Mouse (Mus musculus) embryonic facial prominence, embryonic 10.5 days (tissue): ENCODE measurements at regions not wholly inside any gene's neighbourhood (a gene's known extent, or its start where the extent isn't known, plus 50 kb on each side); places are given as distances from the start of the nearest gene placed in this dataset.
"Not testable (repeated sequence)": the region's sequence is repeated elsewhere in the genome, so short reads cannot be mapped to it uniquely, and the experiment has no call there.

Experiments
- DNase-seq: peaks from one replicate; pipeline ENCODE4 v3.0.0-alpha.2; 2017; ENCODE audit warnings: low spot score
- H3K27ac ChIP-seq: fragments of 300-500 bp; sonication (generic); replicated peaks from 2 replicates; pipeline ENCODE4 v1.5.1; 2016; ENCODE audit warnings: mild to moderate bottlenecking
- H3K27me3 ChIP-seq: fragments of 300-500 bp; sonication (generic); replicated peaks from 2 replicates; pipeline ENCODE4 v1.6.1; 2016; ENCODE audit warnings: low read depth, mild to moderate bottlenecking; ENCODE audit not compliant: poor library complexity, severe bottlenecking
- H3K36me3 ChIP-seq: fragments of 300-500 bp; sonication (generic); replicated peaks from 2 replicates; pipeline ENCODE4 v1.6.1; 2016; ENCODE audit warnings: mild to moderate bottlenecking, moderate library complexity
- H3K4me1 ChIP-seq: fragments of 300-500 bp; sonication (generic); 2 replicates; pipeline ENCODE4 v1.6.1; 2016
- H3K4me3 ChIP-seq: fragments of 300-500 bp; sonication (generic); 2 replicates; pipeline ENCODE4 v1.5.1; 2016; ENCODE audit warnings: mild to moderate bottlenecking, moderate library complexity
- H3K9me3 ChIP-seq: fragments of 300-500 bp; sonication (generic); 2 replicates; pipeline ENCODE4 v1.6.1; 2016; ENCODE audit warnings: mild to moderate bottlenecking
- WGBS: fragments of 180-500 bp; shearing (Covaris S2); methylation state at CpG from one replicate; pipeline ENCODE4 v1.1.7; 2016; 5-methylcytosine and 5-hydroxymethylcytosine counted together

DNA sequence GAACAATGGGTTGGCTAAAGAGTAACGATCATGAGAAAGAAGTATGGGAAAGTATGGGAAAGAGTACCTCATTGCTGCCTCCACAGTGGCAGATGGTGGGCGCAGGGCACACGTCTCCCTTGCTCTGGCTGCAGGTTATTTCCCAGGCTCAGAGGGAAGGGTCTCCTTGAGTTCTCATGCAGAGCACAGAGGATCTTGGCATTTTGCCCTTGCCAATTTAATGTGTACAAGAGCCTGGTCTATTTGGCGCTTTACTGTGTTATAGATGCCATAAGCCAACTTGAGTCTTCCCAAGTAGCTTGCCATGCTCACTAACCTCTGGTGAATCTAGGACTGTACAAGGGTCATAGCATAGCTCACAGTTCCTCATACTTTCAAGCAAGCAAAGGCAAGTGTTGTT lies 296.7 kb upstream of the Rnf219 start:
- no peaks in the 10 kb centered on the region for H3K4me1 ChIP-seq
- no peaks in the 10 kb centered on the region for H3K27me3 ChIP-seq
- H3K4me3 ChIP-seq: no peak overlapping the region
- H3K27ac ChIP-seq: no peak overlapping the region
- DNase-seq: no peak
- WGBS: 89% methylated on average over 4 of the region's 4 CpGs
- no peaks in the 10 kb centered on the region for H3K9me3 ChIP-seq
- H3K36me3 ChIP-seq: no peaks in the 10 kb centered on the region

DNA sequence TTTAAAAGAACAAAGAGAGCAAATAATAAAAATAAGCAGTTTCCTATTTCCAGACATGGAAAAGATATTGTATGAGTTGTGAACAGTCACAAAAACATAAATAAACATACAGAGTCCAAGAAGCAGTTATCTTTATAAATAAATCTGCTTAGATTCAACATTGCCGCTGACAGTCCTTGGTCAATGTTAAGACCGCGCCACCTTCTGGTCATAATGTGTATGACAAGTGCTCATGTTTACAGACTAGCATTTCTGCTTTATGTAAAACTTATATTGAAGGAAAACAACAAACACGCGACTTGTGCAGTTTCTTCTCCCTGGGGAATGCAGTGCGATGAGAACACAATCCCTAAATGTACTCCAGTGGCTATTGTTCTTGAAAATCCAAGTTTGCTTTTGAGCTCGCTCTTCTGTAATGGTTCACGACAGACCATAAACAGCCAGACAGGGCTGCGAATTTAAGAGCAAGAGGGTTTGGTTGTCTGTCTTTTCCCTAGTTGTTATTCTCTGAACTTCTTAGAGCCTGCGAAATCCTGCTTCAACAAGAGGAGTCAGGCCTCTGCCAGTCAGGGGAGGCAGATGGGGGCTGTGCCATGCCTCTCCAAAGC lies 291.6 kb upstream of the Rnf219 start:
- no peaks in the 10 kb centered on the region for H3K27me3 ChIP-seq
- H3K27ac ChIP-seq: no peak overlapping the region
- H3K9me3 ChIP-seq: no peaks in the 10 kb centered on the region
- H3K4me1 ChIP-seq: no peaks in the 10 kb centered on the region
- H3K36me3 ChIP-seq: no peaks in the 10 kb centered on the region
- WGBS: 37% methylated on average over 10 of the region's 10 CpGs
- H3K4me3 ChIP-seq: no peak overlapping the region
- peak; percentile 70 for DNase-seq

DNA sequence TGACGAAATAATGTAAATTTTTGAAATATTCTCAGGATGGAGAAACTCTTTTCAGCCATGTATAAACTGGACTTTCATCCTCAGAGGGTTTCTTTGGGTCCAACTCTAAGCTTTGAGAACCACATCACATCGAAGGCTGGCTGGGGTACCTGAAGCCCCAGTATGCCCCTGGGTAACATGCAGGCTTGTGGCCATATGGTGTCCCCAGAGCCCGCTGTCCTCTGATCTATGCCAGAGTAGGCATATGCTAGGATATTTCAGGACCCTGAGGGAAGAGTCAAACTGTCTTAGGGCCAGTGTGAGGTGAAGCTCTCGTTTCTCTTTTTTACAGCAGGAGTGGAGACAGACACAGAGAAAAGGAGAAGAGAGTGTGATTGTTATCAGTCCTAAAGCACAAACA lies 289.6 kb upstream of the Rnf219 start:
- Histone ChIP-seq H3K27ac (no peak overlapping the region), H3K27me3 (no peaks in the 10 kb centered on the region), H3K4me3 (no peak overlapping the region), H3K9me3 (no peaks in the 10 kb centered on the region), H3K36me3 (no peaks in the 10 kb centered on the region), H3K4me1 (no peaks in the 10 kb centered on the region)
- DNase-seq: no peak
- WGBS: 83% methylated on average over 4 of the region's 4 CpGs

DNA sequence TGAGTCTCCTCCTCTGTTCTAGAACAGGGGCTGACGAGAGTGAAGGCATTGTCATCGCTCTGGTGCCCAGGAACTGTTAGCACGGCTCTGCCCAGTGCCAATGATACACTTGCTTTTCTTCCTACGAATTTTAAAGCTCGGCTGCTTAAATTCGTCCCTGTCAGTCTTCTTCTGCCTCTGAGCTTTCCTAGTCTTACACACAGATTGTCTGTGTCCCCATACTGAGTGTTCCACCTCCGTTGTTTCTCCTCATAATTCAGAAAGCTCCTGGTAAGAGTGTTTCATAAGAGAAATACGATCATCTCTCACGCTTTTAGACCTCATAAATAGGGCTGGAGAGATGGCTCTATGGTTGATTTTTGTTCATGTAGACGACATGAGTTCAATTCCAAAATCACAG lies 282.9 kb upstream of the Rnf219 start:
- Histone ChIP-seq H3K36me3 (no peaks in the 10 kb centered on the region), H3K4me3 (no peak overlapping the region), H3K4me1 (no peaks in the 10 kb centered on the region), H3K27me3 (no peaks in the 10 kb centered on the region), H3K9me3 (no peaks in the 10 kb centered on the region), H3K27ac (no peak overlapping the region)
- 88% methylated on average over 10 of the region's 10 CpGs for WGBS
- no peak for DNase-seq

DNA sequence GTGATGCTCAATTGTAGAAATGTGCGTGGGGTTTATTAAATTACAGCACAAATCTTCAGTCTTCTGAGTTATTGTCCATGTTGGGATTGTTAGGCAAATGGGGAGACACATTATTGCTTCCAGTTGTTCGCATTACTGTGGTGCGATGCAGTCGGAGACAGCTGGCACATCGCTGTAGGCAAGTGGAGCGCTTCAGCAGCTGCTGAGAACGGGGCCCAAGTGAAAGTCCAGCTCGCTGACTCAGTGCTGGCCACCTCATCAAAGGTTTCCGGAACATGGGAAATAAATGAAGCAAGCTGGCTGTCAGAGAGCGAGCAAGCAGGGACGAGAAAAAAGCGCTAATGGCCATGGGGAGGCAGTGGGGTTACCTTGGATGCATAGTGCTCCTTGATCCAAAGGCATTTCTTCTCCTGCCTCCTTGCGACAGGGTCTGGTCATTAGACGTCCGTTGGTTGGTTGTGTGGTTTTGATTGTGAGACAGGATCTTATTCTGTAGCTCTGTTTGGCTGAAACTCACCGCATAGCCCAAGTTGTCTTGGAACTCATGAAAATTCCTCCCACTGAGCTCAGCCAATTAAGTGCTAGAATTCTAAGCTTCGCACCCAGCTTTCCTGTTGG lies 274.0 kb upstream of the Rnf219 start:
- Histone ChIP-seq H3K9me3 (no peaks in the 10 kb centered on the region), H3K4me3 (no peak overlapping the region), H3K27me3 (no peaks in the 10 kb centered on the region), H3K36me3 (no peaks in the 10 kb centered on the region), H3K27ac (no peak overlapping the region), H3K4me1 (0 out of 2 replicates have a peak, but pooled peaks cover 8% of the 10 kb centered on the region)
- DNase-seq: peak; percentile 17
- 78% methylated on average over 17 of the region's 17 CpGs for WGBS

DNA sequence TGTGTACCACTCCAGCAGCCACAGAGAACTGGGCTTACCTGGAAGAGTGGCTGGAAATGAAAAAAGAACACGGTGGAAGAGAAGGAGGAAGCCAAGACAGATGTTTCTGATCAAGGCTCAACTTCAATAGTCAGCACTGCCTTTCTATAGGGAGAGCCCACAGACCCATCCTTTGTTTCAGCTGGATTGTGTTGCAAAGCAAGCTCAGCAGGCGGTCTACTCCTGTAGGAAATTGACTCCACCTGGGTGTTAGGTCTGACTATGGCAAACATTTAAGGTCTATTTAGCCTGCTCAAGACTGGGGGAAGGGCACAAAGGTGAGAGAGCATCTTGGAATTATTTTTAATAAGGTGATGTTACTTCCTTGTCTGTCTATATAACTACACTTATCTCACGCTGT lies 266.9 kb upstream of the Rnf219 start:
- no peak overlapping the region for H3K4me3 ChIP-seq
- H3K36me3 ChIP-seq: no peaks in the 10 kb centered on the region
- H3K4me1 ChIP-seq: peaks cover 20% of the 10 kb centered on the region
- no peaks in the 10 kb centered on the region for H3K27me3 ChIP-seq
- DNase-seq: peak; percentile 44
- no peaks in the 10 kb centered on the region for H3K9me3 ChIP-seq
- no peak overlapping the region; the same call in 1 of the 2 replicates for H3K27ac ChIP-seq
- 15% methylated on average over 3 of the region's 3 CpGs for WGBS

DNA sequence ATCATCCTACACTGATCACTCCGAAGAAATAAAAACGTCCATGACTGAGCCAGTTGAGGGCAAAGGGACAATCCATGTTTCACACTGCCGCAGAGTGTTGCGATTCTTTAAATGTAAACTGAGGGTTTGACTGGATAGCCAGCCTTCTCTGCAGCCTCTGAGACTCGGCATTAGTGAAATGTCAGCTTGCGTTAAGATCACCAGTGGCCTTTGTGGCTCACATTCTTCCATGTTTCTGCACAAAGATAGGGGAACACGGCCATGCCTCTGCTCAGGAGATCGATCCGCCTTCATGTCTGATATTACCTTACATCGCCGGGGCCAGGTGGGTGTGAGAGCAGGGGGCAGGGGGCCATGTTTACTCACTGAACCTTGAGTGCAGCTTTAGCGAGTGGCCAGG lies 262.6 kb upstream of the Rnf219 start:
- no peaks in the 10 kb centered on the region for H3K9me3 ChIP-seq
- 68% methylated on average over 12 of the region's 12 CpGs for WGBS
- H3K4me3 ChIP-seq: no peak overlapping the region
- no peak for DNase-seq
- no peaks in the 10 kb centered on the region for H3K36me3 ChIP-seq
- H3K4me1 ChIP-seq: peaks cover 20% of the 10 kb centered on the region
- 0 out of 2 replicates have a peak overlapping the region, but pooled peaks have one; percentile 19 for H3K27ac ChIP-seq
- no peaks in the 10 kb centered on the region for H3K27me3 ChIP-seq

DNA sequence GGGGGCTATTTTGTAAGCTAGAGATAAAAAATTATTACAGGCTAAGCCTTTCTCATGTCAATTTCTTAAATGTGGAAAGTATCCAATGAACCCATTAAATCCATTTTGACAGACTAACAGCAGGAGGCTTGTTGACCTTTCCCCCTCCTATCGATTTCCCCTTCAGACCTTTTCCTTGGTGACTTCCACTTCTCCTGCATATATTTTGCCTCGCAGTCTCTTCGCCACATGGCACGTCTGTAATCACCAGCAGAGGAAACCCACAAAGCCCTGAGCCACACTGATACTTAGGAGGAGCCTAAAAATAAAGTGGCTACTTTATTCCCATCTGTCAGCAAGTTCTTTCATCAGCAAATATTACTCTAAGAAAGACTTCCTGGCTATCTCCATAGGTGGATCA lies 247.5 kb upstream of the Rnf219 start:
- H3K9me3 ChIP-seq: no peaks in the 10 kb centered on the region
- 40% methylated on average over 4 of the region's 4 CpGs for whole genome bisulfite sequencing
- DNase-seq: no peak
- H3K4me3 ChIP-seq: no peak overlapping the region
- no peaks in the 10 kb centered on the region for H3K27me3 ChIP-seq
- H3K4me1 ChIP-seq: no peaks in the 10 kb centered on the region
- no peak overlapping the region for H3K27ac ChIP-seq
- H3K36me3 ChIP-seq: no peaks in the 10 kb centered on the region

DNA sequence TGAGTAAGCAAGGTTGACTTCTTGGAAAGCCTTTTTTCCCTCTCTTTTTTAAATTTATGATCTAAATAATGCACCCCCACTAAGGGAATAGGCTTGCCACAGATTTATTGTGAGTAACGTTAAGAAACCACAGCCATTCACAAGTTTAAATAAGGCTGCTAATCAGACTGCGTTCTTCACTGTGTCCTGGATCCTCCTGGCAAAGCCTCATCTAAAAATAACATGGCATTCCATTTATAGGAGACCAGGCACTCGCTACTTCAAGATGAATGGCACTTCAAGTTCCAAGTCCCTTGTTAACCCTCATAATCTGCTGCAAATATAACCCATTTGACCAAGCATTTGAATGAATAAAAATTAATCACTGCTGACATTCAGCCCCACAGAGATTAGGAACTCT lies 211.8 kb upstream of the Rnf219 start:
- no peak overlapping the region for H3K27ac ChIP-seq
- 78% methylated on average over 3 of the region's 3 CpGs for WGBS
- H3K36me3 ChIP-seq: no peaks in the 10 kb centered on the region

DNA sequence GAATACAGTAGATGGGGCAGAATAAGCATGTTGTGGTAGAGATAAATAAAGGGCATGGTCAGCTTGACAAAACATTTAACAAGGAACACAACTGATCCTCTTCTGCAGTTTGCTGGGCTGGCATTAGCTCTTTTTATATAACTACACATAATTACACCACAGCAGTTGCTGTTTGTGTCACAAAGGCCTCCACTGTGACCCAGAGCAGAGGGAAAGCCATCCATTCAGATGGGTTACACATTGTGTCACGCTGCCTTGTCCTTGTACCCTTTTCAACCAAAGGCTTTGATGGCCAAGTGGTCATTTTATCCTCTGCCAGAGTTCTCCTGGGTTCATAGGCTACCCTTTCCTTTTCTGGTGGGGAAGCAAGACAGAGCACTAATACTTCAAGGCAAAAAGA lies 209.6 kb upstream of the Rnf219 start:
- Histone ChIP-seq H3K27ac (no peak overlapping the region), H3K4me3 (no peak overlapping the region), H3K9me3 (no peaks in the 10 kb centered on the region), H3K4me1 (0 out of 2 replicates have a peak, but pooled peaks cover 2% of the 10 kb centered on the region), H3K27me3 (no peaks in the 10 kb centered on the region), H3K36me3 (no peaks in the 10 kb centered on the region)
- WGBS: 26% methylated on average over 1 of the region's 1 CpGs
- DNase-seq: no peak

More for the DNA sequence above, 211.8 kb upstream of the Rnf219 start:
- H3K9me3 ChIP-seq: no peaks in the 10 kb centered on the region
- DNase-seq: no peak
- no peak overlapping the region for H3K4me3 ChIP-seq
- no peaks in the 10 kb centered on the region for H3K27me3 ChIP-seq
- H3K4me1 ChIP-seq: 0 out of 2 replicates have a peak, but pooled peaks cover 2% of the 10 kb centered on the region

DNA sequence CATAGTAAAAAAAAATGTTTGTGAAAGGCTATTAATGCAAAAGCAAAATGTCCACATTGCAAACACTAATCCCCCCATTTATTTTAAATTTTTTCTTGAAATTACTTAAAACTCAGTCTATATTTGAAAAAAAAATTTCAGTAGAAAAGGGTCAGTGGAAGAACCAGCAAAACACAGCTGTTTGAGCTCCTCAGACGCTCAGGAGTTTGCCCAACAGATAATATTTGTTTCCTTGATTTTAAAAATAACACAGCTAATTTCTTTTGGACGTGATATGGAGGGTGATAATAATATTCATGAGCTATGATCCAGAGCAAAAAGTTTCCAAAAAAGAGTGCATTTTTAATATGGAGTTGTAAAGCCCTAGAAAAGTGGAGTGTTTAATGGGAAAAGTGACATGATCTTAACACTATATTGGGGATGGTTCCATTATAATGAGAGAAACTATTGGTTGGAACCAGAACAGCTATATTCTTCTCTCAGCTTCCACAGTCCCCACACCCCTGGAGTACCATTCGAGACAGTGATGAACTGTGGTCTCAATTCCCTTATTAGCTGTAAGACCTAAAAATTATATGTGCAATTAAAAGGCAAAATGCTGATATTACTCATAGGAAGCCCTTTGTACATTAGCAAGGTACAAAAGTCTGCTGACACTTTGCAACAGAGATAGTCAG lies 209.0 kb upstream of the Rnf219 start:
- no peaks in the 10 kb centered on the region for H3K27me3 ChIP-seq
- no peaks in the 10 kb centered on the region for H3K9me3 ChIP-seq
- 0 out of 2 replicates have a peak, but pooled peaks cover 2% of the 10 kb centered on the region for H3K4me1 ChIP-seq
- DNase-seq: no peak
- WGBS: 81% methylated on average over 3 of the region's 3 CpGs
- H3K4me3 ChIP-seq: no peak overlapping the region
- no peak overlapping the region for H3K27ac ChIP-seq
- H3K36me3 ChIP-seq: no peaks in the 10 kb centered on the region

DNA sequence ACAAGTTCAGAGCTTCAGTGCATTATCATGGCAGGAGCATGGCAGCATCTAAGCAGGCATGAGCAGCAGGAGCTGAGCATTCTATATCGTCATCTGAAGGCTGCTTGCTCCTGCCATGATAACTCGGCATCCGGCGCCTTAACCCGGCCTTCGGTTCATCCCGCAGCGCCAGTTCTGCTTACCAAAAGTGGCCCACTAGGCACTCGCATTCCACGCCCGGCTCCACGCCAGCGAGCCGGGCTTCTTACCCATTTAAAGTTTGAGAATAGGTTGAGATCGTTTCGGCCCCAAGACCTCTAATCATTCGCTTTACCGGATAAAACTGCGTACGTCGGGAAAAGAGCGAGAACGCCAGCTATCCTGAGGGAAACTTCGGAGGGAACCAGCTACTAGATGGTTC lies 193.2 kb upstream of the Rnf219 start:
- H3K36me3 ChIP-seq, H3K4me1 ChIP-seq, H3K27me3 ChIP-seq, H3K27ac ChIP-seq, DNase-seq, H3K9me3 ChIP-seq, H3K4me3 ChIP-seq: not testable (repeated sequence)
- 94% methylated on average over 24 of the region's 24 CpGs for WGBS

DNA sequence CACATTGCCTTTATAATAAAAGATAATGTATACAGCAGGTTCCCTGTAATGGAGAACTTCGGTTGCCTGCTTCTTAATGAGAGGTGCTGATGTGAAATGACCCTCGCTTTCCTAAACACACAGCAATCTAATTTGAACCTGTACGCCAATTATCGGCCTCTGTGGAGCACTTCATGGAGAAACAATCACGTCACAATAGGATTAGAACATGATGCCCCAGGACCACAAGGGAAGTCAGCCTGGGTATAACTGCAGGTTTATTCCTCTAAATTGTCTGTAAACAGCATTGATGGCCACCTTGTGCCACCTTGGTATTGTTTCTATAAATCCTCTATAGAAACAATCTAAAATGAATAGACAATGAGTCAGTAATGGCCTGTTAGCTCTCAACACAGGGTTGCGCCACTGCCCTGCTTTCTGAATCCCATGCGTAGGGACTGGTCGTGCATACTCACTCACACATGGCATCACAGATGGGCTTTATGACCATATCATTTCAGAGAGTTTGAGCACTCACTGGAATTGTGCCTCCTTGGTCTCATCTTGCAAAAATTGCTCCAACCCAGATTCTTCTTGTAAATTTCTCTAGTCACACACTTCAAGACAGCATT lies 179.9 kb upstream of the Rnf219 start:
- no peaks in the 10 kb centered on the region for H3K36me3 ChIP-seq
- no peak for DNase-seq
- H3K4me1 ChIP-seq: no peaks in the 10 kb centered on the region
- no peak overlapping the region for H3K27ac ChIP-seq
- WGBS: 73% methylated on average over 8 of the region's 8 CpGs
- H3K27me3 ChIP-seq: no peaks in the 10 kb centered on the region
- no peak overlapping the region for H3K4me3 ChIP-seq
- no peaks in the 10 kb centered on the region for H3K9me3 ChIP-seq
